Mouse (Mus musculus): ENCODE measurements at regions not wholly inside any gene's neighbourhood (a gene's known extent, or its start where the extent isn't known, plus 50 kb on each side); places are given as distances from the start of the nearest gene placed in this dataset.

DNA sequence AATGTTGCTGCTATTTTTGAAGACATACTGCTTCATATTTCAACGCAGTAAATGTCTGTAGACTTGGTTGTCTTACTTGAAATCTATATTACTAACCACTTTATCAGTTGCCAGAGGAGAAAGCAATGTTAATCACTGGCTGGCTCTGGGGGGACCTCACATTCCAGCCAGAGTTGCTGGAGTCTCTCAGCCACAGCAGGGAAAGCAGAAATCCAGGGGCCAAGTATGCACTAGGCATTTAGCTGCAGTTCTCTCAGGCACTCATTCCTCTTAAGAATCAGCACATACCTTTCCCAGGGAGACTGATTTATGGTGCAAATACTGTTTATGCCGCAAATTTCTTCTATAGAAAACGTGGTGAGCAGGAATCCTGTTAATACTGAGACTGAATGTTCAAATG is 933.6 kb upstream of the Lcorl start:
- DNase-seq, result peak; percentile 15

DNA sequence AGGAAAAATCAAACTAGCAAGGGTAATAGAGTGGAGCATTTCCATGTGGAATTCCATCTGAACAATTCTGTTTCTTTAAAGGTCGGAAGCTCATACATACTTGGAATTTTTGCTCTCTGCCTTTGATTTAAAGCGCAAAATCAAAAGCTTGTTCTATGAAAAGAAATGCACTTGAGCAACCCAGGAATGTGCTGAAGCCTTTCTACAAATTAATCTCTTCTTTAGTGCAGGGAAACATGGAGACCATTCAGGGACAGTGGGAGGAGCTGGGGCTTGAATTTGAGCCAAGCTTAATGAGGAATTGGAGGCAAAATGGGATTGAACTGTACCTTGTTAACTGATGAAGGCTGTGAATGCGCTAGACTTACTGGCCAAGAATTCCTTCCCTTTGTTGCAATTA is 933.1 kb upstream of the Lcorl start:
- peak; percentile 30 for DNase-seq

DNA sequence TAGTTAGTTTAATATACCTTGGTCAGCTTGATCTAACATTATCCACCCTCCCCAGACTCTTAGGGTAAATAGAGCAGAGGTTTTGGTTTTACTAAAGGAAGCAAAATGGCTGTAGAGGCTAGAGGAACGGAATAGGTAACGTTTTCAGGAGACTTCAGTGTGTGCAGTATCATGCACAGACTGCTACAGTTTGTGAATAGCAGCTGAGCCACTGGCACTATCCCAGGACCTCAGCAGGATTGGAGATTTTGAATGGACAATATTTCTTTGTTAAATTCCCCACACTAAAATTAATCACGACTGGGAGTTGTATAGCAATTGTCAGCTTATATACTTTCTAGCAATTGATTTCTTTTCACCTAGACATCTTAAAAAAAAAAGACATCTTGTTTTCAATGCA is 929.7 kb upstream of the Lcorl start:
- DNase-seq, result peak; percentile 12

DNA sequence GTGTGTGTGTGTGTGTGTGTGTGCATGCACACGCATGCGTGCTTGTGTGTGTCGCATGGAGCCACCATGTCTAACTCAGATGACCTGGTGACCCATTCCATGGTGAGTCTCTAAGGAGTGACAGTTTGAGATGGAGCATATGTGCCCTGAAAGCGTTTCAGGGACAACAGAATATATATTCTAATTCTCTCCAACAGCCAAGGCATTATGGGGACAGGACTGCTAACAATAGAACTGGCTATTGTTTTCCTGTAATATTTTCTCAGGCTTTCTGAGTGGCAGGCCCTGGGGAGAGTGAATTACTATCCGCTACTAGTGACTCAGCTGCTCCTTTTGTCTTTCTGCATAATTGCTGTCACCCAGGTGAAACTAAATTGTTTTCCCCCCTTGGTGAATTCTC is 898.7 kb upstream of the Lcorl start:
- no peak for DNase-seq

DNA sequence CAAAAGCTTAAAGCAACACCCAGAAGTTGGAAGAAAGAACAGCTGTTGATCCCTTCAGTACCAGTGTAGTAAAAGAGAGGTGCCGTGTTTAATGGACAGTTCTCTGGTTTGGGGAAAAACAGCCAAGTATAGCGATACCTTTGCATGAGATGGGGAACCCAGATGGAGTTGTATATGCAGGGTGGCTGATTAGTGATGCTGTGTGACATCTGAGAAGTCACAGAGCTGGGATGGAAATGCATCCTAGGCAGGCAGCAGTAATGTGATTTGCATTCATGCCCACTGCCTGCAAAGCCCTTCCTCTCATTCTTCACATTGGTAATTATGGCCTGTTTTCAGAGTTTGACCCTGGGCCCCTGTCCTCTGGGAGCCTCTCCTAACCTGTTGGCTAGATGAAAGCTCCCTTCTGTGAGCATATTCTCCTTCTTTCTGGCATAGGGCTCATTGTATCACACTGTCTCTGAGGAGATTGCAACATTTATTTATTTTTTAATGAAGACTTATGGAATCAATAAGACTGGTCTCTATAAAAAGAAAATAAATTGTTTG is 882.7 kb upstream of the Lcorl start:
- DNase-seq, result no peak

DNA sequence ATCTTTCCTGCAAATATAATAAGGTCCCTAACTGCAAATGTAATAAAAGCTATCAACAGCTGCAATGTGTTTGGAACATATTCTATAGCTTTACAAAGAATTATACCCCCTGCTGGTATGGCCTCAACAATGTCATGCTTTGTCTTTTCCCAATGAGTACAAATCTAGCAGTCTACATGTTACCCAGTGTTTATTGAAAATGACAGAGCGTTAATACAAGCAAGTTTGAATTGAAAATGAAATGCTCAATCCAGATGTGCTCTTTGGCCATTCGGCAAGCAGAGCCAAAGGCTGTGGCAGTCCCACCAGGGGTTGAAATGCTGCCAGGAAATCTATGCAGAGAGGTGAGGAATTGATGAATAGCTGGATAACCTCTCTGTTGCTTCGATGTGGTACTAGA is 875.1 kb upstream of the Lcorl start:
- no peak for DNase-seq

DNA sequence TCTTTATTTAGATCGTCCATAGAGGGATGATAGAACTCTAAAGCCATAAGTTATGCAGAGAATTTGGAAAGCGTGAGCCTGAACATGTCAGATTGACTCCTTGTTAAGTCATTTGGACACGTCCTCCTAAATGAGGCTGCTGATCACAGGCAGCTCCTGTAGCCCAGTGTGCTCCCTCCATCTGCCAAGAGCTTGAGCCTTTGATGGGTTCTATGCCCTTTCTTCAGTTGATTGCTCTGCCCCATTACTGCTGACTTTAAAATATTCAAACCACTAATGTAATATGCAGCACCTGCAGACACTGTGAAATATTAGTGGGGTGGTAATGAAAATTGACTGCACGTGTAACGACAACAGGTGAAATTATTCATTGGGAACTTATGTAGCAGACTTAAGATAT is 874.6 kb upstream of the Lcorl start:
- no peak for DNase-seq

DNA sequence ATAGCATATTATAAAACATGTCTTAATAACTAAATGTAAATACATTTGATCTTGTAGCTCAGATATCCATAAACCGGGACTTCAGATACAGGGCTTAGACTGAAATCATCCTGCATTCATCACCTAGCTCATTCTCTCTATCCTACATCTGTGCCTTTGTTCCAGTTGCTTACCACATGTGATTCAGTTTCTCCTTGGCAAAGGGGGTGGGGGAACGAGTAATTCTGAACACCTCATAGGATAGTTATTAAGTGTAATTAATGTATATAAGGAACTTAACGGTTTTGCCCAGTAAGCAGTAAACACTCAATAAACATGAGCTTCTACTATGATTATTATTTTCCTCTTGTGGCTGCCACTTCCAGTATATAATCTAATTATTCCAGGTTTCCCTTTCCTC is 873.9 kb upstream of the Lcorl start:
- no peak for DNase-seq

DNA sequence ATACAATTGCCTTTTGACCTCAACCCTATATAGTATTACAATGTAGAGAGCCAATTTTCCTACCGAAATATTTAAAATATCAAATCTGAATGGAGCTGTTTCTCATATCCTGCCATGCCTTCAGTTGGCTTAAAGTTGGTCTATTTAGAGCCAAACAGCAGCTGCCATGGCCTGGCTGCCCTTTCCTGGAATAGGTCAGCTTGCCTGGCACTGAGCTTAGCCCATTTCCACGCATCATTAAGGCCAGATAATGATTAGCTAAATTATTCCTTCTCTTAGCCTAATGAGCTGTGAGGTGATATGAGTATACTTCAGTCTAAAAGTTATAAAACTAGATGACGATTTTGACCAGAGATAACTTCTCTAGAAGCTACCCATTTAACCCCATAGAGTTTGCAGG is 852.2 kb upstream of the Lcorl start:
- peak; percentile 34 for DNase-seq

DNA sequence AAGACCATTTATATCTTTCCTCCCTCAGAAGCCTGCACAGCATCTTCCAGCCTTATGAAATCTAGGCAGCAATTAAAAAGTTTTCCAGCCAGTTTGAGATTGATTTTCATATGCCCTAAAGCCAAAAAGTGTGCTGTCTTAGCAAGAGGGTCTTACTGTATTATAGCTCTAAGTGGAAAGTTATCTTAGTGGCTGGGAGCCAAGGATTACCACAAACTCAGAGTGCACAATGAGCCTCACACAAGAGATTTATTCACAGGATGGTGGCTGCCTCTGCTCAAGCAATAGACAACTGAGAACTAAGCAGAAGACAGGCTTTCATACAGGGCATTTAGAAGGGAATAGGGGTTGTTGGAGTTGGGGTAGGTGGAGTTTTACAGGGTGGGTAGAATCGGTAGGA is 850.4 kb upstream of the Lcorl start:
- no peak for DNase-seq

DNA sequence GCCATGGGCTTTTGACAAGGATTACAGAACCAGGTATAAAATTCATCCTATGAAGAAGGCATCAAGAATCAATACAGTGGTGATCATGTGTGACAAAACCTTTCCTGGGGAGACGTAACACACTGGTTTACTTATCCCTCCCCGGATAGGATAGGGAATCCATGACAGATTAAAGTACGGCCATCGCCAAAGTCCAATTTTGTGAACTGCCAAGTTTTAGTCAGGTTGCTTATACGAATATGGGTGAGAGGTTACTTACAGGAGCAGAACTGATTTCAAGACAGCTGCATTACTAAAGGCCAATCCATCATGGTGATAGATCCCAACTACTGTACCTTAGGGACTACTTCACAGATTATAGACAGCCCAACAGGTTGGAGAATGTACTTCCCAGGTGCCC is 849.6 kb upstream of the Lcorl start:
- DNase-seq, result no peak

DNA sequence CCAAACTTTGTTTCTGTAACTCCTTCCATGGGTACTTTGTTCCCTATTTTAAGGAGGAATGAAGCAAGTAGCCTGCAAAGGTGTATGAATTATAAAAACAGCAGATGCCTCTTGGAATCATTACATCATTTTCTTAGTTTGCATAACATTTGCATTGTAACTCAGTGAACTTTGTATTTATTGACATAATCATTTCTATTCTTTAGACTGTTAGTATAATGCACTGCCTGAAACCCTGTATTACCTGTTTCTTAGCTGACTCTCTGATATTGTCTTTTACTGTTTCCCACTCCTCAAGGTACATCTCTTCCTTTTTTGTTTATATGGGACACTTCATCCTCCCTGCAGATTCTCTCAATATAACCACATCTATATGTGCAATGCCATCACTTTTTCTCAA is 820.6 kb upstream of the Lcorl start:
- DNase-seq, result no peak

DNA sequence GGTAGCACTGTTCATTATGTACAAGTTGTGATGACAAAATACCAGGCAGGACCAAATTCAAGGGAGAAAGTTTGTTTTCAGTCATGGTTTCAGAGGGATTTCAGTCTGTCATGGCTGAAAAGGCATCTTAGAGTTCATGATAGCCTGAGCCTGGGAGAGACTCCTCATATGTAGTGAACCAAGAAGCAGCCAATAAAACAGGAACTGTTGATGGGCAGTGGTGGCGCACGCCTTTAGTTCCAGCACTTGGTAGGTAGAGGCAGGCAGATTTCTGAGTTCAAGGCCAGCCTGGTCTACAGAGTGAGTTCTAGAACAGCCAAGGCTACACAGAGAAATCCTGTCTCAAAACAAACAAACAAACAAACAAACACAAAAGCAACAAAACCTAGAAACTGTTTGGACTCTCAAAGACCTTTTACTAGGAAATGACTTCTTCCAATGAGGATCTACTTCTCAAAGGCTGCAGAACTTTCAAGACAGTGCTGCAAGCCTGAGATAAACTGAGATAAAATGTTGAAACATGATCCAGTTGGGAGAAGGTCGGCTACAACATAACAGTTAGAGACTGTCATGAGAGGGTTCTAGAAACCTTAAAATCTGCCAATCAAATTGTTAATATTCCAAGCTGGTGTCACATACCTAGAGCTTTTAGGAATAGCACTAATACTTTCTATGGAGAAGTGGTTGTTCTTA is 817.5 kb upstream of the Lcorl start:
- no peak for DNase-seq

DNA sequence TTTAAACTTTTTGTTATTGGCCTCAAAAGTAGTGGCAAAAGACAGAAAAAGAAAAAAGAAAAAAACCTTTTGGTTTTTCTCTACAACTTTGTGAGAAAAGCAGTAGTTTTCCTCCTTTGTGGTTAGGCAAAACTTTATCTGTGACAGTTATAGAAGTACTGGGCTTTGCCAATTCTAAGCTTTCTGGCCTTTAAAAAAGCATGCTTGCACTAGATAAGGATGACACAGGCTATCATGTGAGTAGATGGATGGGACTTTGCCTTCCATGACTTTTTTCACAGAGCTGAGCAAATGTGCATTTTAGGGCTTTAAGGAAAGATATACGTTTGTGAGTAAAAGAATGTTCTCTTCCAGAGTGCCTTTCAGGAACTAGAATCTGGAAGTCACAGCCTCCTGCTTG is 816.0 kb upstream of the Lcorl start:
- no peak for DNase-seq

DNA sequence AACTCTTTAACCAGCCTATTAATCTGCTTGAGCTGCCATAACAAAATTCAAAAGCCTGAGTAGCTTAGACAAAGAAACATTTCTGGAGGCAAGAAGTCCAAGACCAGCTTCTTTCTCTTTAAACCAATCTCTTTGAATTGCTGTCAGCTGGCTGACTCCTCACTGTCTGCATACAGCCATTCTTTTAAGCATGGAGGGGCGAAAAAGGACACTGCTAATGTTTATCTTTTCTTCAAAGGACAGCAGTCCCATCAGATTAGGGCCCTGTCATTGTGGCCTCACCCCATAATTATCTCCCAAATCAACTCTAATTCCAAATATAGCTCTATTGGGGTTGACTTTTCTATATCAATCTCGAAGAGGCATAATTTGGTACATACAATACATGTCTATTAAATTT is 813.1 kb upstream of the Lcorl start:
- no peak for DNase-seq

DNA sequence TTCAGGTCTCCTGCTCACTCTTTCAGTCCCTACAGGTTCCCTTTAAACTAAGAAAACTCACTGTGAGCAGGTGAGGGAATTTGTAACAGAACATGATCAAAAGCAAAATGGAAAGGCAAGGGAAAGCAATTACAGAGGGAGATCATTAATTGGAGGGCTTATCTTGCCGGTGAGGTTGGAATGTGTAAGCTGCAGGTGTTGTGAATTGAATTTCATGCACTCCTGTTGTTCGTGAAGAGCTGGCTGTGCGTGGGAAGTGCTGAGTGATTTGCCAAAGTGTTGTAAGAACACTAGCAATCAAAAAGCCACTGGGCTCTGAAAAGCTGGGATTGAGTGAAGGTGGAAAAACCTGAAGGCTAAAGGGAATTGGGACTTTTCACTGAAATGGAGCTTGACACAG is 808.8 kb upstream of the Lcorl start:
- no peak for DNase-seq

DNA sequence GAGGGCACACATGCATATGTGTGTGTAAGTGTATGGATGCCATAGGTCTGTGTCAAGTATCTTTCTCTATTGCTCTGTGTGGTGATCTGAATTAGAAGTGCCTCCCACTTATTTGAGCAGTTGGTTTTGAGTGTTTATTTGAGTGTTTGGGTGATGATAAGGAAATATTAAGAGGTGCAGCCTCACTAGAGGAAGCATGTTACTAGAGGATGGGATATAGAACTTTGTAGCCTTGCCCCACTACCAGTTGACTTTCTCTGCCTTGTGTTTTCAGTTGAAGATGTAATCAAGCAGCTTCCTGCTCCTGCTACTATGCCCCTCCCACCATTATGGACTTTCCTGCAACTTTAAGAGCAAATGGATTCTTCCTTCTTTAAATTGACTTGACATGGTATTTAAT is 799.6 kb upstream of the Lcorl start:
- no peak for DNase-seq

DNA sequence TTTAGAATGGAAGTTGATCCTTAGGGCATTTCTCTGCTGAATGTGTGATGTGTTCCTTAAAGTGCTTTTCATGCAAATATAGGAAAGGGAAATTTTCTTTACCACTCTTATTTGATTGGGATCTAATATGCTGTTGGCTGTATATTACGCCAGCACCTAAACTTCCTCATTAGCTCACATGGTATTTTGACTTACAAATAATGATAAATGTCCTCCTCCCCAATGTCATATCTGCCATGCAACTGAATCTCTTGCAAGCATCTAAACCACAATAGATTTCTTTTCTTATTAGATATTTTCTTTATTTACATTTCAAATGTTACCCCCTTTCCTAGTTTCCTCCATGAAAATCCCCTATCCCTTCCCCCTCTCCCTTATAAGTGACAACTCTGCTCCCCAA is 796.8 kb upstream of the Lcorl start:
- no peak for DNase-seq

DNA sequence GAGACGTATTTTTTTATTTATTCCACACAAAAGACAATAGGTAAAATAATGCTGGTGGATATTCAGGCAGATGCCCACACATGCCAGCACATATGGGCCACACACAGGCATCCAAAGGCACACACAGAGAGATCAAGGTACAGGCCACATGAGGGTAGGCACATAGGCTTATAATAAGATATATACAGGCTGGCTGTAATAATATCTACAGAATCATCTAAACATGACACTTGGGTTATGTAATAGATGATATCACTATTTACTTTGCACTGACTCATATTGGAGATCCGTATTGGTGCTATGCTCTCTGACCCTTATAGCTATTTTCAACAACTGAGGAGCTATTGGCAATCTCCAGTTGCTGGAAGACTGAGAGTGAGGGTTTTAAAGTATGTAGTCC is 785.6 kb upstream of the Lcorl start:
- DNase-seq, result no peak

DNA sequence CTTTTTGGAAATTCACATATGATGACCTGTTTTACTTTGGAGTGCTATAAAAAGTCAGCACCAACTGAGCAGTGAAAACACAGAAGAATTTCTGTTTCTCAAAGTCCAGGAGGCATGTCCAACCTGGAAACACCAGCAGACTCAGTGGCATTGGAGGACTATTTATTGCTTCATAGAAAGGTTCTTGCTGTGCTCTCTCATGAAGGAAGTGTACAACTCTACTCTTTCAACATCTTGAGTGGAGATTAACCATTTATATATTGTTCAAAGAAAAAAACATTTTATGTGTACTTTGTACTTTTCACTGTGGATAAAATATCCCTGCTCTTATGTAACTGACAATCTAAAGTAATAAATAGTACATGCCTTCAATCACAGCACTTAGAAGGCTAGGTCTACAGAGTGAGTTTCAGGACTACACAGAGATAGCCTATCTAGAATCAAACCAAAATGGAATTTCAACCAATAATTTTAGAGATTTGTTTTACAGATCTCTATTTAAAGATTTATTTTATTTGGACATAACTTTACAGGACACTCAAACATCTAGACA is 777.8 kb upstream of the Lcorl start:
- no peak for DNase-seq
